Mouse (Mus musculus) lung, postnatal 0 days (tissue): ENCODE measurements at regions not wholly inside any gene's neighbourhood (a gene's known extent, or its start where the extent isn't known, plus 50 kb on each side); places are given as distances from the start of the nearest gene placed in this dataset.

Experiments used
- ATAC-seq: fragments of 200-750 bp; cut with Nextera tagmentation; 2 replicates; pipeline ENCODE4 v1.8.0; 2017; ENCODE audit warnings: moderate library complexity
- DNase-seq: peaks from one replicate; pipeline ENCODE4 v3.0.0-alpha.2; 2016; ENCODE audit warnings: low spot score
- H3K27ac ChIP-seq: fragments of 300-500 bp; sonication (generic); 2 replicates; pipeline ENCODE4 v1.5.1; 2014; ENCODE audit warnings: antibody characterized with exemption, mild to moderate bottlenecking, low read length, mixed read lengths
- H3K27me3 ChIP-seq: fragments of 300-500 bp; sonication (generic); replicated peaks from 2 replicates; pipeline ENCODE4 v1.6.1; 2014; ENCODE audit warnings: low read length, mixed read lengths; ENCODE audit not compliant: insufficient read depth
- H3K36me3 ChIP-seq: fragments of 300-500 bp; sonication (generic); 2 replicates; pipeline ENCODE4 v1.6.1; 2014; ENCODE audit warnings: low read length, mixed read lengths; ENCODE audit not compliant: insufficient read depth
- H3K4me1 ChIP-seq: fragments of 300-500 bp; sonication (generic); 2 replicates; pipeline ENCODE4 v1.6.1; 2014; ENCODE audit warnings: antibody characterized with exemption, low read depth, low read length, mixed read lengths; ENCODE audit not compliant: insufficient read depth
- H3K4me2 ChIP-seq: fragments of 300-500 bp; sonication (generic); replicated peaks from 2 replicates; pipeline ENCODE4 v1.6.1; 2014; ENCODE audit warnings: low read depth, mild to moderate bottlenecking, low read length, moderate library complexity, mixed read lengths
- H3K4me3 ChIP-seq: fragments of 300-500 bp; sonication (generic); 2 replicates; pipeline ENCODE4 v1.5.1; 2014; ENCODE audit warnings: low read depth, low read length
- H3K9ac ChIP-seq: fragments of 300-500 bp; sonication (generic); replicated peaks from 2 replicates; pipeline ENCODE4 v1.6.1; 2014; ENCODE audit warnings: low read depth, mild to moderate bottlenecking
- H3K9me3 ChIP-seq: fragments of 300-500 bp; sonication (generic); 2 replicates; pipeline ENCODE4 v1.6.1; 2016; ENCODE audit warnings: low read length, mixed read lengths
- CTCF ChIP-seq: IDR thresholded peaks from 2 replicates; pipeline ENCODE4 v1.5.1; 2016; ENCODE audit warnings: antibody characterized with exemption, mild to moderate bottlenecking
- EP300 ChIP-seq: IDR thresholded peaks from 2 replicates; pipeline ENCODE4 v1.6.1; 2016; ENCODE audit warnings: antibody characterized with exemption, mild to moderate bottlenecking, control low read depth
- WGBS: fragments of 180-500 bp; shearing (Covaris S2); extraction: QIAGEN DNeasy Blood & Tissue Kit; methylation state at CpG from one replicate; pipeline ENCODE4 v1.1.7; 2014; 5-methylcytosine and 5-hydroxymethylcytosine counted together

DNA sequence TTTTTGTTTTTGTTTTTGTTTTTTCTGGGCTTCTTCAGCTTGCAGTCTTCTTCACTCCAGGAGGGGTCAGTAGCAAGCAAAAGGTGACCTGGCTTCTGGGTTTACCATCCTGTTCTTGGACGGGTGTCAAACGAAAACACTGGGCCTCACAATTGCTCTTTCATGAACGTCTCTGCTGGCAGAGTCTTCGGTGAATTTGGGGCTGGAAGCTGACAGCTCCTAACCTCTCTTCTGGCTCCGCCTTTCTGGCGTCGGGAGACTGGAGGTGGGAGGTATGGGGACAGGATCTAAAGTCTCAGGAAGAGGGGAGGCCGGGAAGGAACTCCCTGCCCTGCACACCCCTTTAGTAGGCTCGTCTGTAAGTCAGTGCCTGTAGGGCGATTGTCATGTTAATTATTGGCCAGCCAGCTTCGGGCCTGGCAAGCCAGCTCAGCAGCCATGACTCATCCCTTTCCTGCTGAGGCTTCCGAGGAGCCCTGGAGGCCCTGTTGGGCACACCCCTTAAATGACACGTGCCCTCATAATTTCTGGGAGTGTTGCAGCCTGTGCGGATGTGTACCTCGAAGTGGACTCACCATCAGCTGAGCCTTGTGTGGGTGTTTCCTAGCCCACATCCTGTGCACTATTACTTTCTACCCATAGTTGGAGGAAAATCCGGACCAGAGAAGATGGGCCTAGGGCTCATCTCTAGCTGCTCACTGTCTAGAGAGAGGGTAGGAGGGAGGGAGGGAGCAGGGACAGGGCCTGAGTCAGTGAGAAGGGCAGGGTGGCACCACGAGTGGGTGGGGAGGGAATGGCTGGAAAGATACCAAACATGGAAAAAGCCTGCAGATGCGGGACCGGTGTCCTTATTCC, 65.6 kb upstream of the Sertad2 start:
- TF ChIP-seq CTCF: peak; percentile 50
- no peak for TF ChIP-seq EP300
- no peaks in the 10 kb centered on the region for H3K36me3 ChIP-seq
- H3K27me3 ChIP-seq: no peaks in the 10 kb centered on the region
- no peaks in the 10 kb centered on the region for H3K4me1 ChIP-seq
- 0 out of 2 replicates have a peak overlapping the region, but pooled peaks have one; percentile 5 for H3K27ac ChIP-seq
- H3K4me2 ChIP-seq: peak overlapping the region; percentile 36; the same call in 1 of the 2 replicates
- no peaks in the 10 kb centered on the region for H3K9me3 ChIP-seq
- H3K9ac ChIP-seq: 0 out of 2 replicates have a peak overlapping the region, but pooled peaks have one; percentile 23
- DNase-seq (peak; percentile 71), ATAC-seq (peak; percentile 90)
- WGBS: 20% methylated on average over 19 of the region's 19 CpGs
- H3K4me3 ChIP-seq: no peak overlapping the region

DNA sequence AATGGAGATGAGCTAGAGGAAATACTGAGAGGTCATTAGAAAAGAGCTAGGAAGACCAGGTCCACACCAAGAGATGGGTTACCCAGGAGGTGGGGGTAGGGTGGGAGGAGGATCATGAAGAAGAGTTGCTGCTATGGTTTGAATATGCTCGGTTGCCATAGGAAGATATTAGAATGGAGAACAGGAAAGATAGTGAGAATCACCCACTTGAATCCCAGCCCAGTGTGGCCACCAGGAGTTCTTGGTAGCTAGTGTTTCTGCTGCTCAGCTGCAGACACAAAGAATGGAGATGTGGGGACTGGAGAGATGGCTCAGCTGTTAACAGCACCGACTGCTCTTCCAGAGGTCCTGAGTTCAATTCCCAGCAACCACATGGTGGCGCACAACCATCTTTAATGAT, 62.4 kb upstream of the Sertad2 start:
- TF ChIP-seq CTCF (0 out of 2 replicates have a peak, but pooled peaks have one; percentile 2), EP300 (no peak)
- no peaks in the 10 kb centered on the region for H3K36me3 ChIP-seq
- 85% methylated on average over 3 of the region's 3 CpGs for WGBS

GRCm38 (mm10) chr11:20485371-20485770, 57.7 kb upstream of the Sertad2 start:
- TF ChIP-seq EP300: no peak
- no peak for TF ChIP-seq CTCF
- no peaks in the 10 kb centered on the region for H3K9me3 ChIP-seq
- H3K4me1 ChIP-seq: no peaks in the 10 kb centered on the region
- H3K4me2 ChIP-seq: no peak overlapping the region
- no peak overlapping the region for H3K9ac ChIP-seq
- H3K4me3 ChIP-seq: no peak overlapping the region
- no peaks in the 10 kb centered on the region for H3K36me3 ChIP-seq
- ATAC-seq (no peak), DNase-seq (no peak)
- no peaks in the 10 kb centered on the region for H3K27me3 ChIP-seq
- H3K27ac ChIP-seq: no peak overlapping the region
- WGBS: 51% methylated on average over 2 of the region's 2 CpGs

More for the DNA sequence above, 62.4 kb upstream of the Sertad2 start:
- Histone ChIP-seq H3K4me1 (no peaks in the 10 kb centered on the region), H3K9me3 (no peaks in the 10 kb centered on the region), H3K4me3 (no peak overlapping the region), H3K27me3 (no peaks in the 10 kb centered on the region), H3K4me2 (no peak overlapping the region), H3K27ac (no peak overlapping the region), H3K9ac (no peak overlapping the region)
- ATAC-seq: no peak
- no peak for DNase-seq
